Mouse (Mus musculus): ENCODE results near the gene Erc1. TPM values are rescaled to one million over a fixed set of nuclear protein-coding genes. Genes with fewer than 3 reads are reported as not detected.

Gene Erc1
- polyA plus RNA-seq, 1 experiment from 2014 or later: 65.3 TPM

DNA sequence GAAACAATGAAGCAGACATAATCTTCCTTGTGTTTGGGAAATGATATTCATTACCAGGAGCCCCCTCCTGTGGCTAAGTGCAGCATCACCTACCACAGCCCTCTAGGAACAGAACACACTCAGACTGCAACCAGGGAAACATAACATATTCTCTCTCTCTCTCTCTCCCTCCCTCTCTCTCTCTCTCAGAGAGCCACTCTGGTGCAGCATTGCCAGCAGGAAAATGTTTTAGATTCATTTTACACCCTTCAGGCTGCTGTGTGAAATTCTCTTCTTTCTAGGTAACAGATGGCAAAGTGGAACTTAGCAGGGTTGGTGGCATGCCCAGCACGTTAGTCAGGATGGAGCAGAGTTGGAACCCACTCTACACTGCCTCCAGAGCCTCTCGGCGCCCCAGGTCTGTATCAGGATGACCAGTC, 326.5 kb downstream of the Erc1 start:
- no peaks in the 10 kb centered on the region for H3K27me3 ChIP-seq (ENCODE audit: control insufficient read depth, insufficient read depth, low read length)
- DNase-seq: no peak
- H3K27ac ChIP-seq (replicated peaks; ENCODE audit: low read depth, low read length): no peak overlapping the region
- H3K9ac ChIP-seq (replicated peaks; ENCODE audit: low read length): no peak overlapping the region
- no peak overlapping the region for H3K4me2 ChIP-seq (ENCODE audit: low read length)
- no peak overlapping the region for H3K4me3 ChIP-seq (replicated peaks; ENCODE audit: low read depth, low read length)
- no peak for ATAC-seq (ENCODE audit: low FRiP score, low TSS enrichment)
- 67% methylated on average over 3 of the region's 3 CpGs for WGBS
- H3K9me3 ChIP-seq (ENCODE audit: control insufficient read depth, low read length): 0 out of 2 replicates have a peak, but pooled peaks cover 2% of the 10 kb centered on the region
- no peaks in the 10 kb centered on the region for H3K36me3 ChIP-seq (ENCODE audit: control insufficient read depth, insufficient read depth, low read length)
- H3K4me1 ChIP-seq (ENCODE audit: control insufficient read depth, insufficient read depth, low read length): 0 out of 2 replicates have a peak, but pooled peaks cover 3% of the 10 kb centered on the region

Other genes with a start within 250 kb of the Erc1 start
- 24.0 and 26.1 TPM in 2 replicates for gene Rad52, start 54.5 kb upstream of the Erc1 start, polyA plus RNA-seq (2014; fragmentation: Nextera tagmentation; extraction: Ambion mirVana)
- 55.9 and 60.4 TPM in 2 replicates for gene Wnk1, start 190.5 kb upstream of the Erc1 start, polyA plus RNA-seq (2014; fragmentation: Nextera tagmentation; extraction: Ambion mirVana)
- gene Ninj2, start 245.2 kb upstream of the Erc1 start, polyA plus RNA-seq (2014; fragmentation: Nextera tagmentation; extraction: Ambion mirVana): not detected in 2 replicates

Measured in midbrain, embryonic 14.5 days (tissue).